Mouse (Mus musculus): ENCODE results near the gene Dcst1.

- no peak for TF ChIP-seq CTCF (IDR thresholded peaks at IDR 0.05; ENCODE audit: low read depth)
- no peak for TF ChIP-seq EP300 (IDR thresholded peaks at IDR 0.05; ENCODE audit: low read depth)
Measured at GRCm38 (mm10) chr3:89396654-89397005, 31.6 kb upstream of the Dcst1 start.
